Mouse (Mus musculus): ENCODE data around the gene Alk.

DNA sequence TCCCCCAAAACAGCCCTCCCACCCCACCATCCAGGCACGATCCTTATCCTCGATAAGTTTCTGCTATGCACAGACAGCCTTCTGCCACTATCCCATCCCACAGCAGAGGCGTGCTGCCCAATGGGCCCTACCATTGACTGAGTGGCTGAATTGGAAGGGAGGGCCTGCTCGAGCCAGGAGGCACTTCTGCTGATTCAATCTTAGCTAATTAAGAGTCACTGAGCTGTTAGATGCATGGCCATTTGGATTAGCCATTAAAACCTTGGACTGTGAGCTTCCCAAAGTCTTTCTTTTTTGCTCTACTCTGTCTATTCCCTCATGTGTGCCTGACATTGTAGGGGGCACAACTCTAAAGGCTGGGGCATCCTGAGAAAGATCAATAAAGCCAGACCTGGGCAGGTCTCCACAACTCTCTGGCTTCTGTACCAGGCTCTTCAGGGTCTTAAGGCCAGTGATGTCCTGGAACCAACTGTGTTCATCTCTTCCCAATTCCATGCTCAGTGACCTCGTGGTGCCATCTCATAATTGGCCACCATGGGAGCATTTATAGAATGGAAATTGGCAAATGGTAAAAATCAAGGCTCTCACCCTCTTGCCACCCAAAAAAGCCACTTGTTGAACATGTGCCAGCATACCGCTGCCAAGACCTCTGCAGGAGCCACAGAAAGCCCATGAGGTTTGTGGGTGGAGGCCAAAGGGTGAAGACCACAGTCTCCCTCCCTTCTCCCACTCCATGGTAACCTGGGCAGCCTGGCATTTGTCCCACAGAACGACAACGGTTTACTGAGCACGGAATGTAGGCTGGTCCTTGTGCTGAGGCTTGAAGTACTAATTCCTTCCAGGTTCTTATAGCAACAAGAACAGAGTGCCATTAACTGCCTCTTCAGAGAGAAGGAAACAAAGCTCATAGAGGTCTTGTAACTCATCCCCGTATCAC lies 582.4 kb downstream of the Alk start:
- no peak for TF ChIP-seq CTCF (IDR thresholded peaks at IDR 0.05; ENCODE audit: low read depth)
- TF ChIP-seq EP300 (IDR thresholded peaks at IDR 0.05; ENCODE audit: low read depth), result no peak

Data from liver, postnatal 0 days (tissue).